Mouse (Mus musculus): ENCODE results near the gene Ndfip2.

- TF ChIP-seq ZKSCAN1 (IDR thresholded peaks at IDR 0.05; ENCODE audit: borderline replicate concordance, low read depth, low read length) (no peak), MAZ (IDR thresholded peaks at IDR 0.05; ENCODE audit: low read depth, low read length) (no peak), CTCF (conservative IDR thresholded peaks at IDR 0.05 in 1 of 2, IDR thresholded peaks at IDR 0.05 in 1 of 2; ENCODE audit: low read depth in 2 of 2, low read length in 2 of 2) (peak; percentile 36 to 84; a peak in 2 of 4 replicates), MAFK (IDR thresholded peaks at IDR 0.05; ENCODE audit: insufficient replicate concordance, low read length) (no peak), POLR2A (IDR thresholded peaks at IDR 0.05; ENCODE audit: low read depth, low read length) (no peak), MYC (IDR thresholded peaks at IDR 0.05; ENCODE audit: low read depth, low read length) (no peak), KAT2A (IDR thresholded peaks at IDR 0.05; ENCODE audit: insufficient replicate concordance, low read length) (no peak), NRF1 (IDR thresholded peaks at IDR 0.05; ENCODE audit: low read depth, low read length) (0 out of 2 replicates have a peak, but pooled peaks have one; percentile 21), HCFC1 (IDR thresholded peaks at IDR 0.05; ENCODE audit: low read depth, low read length) (no peak), NELFE (IDR thresholded peaks at IDR 0.05; ENCODE audit: low read depth, low read length) (no peak), MAX (IDR thresholded peaks at IDR 0.05; ENCODE audit: low read length) (no peak), ZC3H11A (IDR thresholded peaks at IDR 0.05; ENCODE audit: low read depth, low read length) (peak; percentile 28; the same call in 1 of the 2 replicates), EP300 (IDR thresholded peaks at IDR 0.05; ENCODE audit: low read length) (no peak)
Measured at GRCm38 (mm10) chr14:105232421-105232820, 26.0 kb upstream of the Ndfip2 start.
